Mouse (Mus musculus): ENCODE results near the gene Nppb.

The Nppb gene

GRCm38 (mm10) chr4:147976237-147976636 is 9.4 kb upstream of the Nppb start:
- no peak for DNase-seq (ENCODE audit: low spot score in 2 of 2)

GRCm38 (mm10) chr4:147977726-147978125 is 7.9 kb upstream of the Nppb start:
- DNase-seq (ENCODE audit: low spot score in 2 of 2), result no peak

- DNase-seq (ENCODE audit: low spot score in 2 of 2), result no peak
Observed at GRCm38 (mm10) chr4:147978391-147978790, 7.2 kb upstream of the Nppb start.

- no peak for DNase-seq (ENCODE audit: low spot score in 2 of 2)
Observed at GRCm38 (mm10) chr4:147979441-147979860, 6.1 kb upstream of the Nppb start.

DNA sequence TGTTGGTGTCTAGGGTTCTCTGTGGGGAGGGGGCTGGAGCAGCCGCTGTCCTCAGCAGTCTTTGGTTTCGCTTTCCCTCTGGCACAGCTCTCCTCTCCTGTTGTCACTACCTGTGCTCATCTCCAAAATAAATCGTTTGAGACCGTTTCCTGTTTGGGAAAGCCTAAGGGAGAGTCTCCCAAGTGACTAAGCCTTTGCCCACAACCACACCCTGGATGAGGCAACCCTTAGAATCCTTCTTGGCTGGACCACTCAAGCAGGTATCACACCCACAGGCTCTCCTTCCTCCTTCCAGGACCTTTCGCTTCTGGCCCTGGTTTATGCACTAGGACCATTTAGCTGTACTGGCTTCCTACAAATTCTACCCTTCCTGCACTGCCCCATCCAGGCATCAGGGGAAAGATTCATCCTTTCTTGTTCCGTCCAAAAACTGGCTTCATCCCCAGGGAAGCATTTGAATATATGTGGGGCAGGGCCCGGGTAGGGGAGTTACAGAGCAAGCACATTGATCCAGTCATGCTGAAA is 8.0 kb downstream of the Nppb start:
- no peak for DNase-seq (ENCODE audit: low spot score in 2 of 2)

GRCm38 (mm10) chr4:147995311-147995710 is 9.7 kb downstream of the Nppb start:
- DNase-seq (ENCODE audit: low spot score in 2 of 2), result no peak

- no peak for DNase-seq (ENCODE audit: low spot score in 2 of 2)
Observed at GRCm38 (mm10) chr4:148000202-148000772, 14.7 kb downstream of the Nppb start, which contains the start of gene Nppa. Nppa (plus strand) TSS chr4:148000722.

GRCm38 (mm10) chr4:148001013-148001789 is 15.6 kb downstream of the Nppb start:
- no peak for DNase-seq (ENCODE audit: low spot score in 2 of 2)

- DNase-seq (ENCODE audit: low spot score in 2 of 2), result no peak
Observed at GRCm38 (mm10) chr4:148001866-148002265, 16.3 kb downstream of the Nppb start.

DNA sequence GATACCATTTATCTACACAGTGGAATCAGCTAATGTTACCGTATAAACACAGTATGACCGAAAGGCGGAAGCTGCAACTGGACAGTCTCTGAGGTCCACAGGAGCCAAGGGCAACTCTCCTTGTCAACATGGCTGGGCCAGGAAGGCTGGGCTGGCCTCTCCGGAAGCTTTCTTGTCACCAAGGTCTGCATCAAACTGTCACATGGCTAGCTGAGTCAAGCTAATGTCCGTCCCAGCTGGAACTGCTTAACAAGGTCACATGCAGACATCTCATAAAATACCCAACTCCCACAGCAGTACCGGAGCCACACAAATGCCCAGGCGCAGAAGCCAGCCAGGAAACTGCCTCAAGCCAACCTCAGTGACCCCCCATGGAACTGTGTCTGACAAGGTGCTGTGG is 18.8 kb downstream of the Nppb start:
- no peak for DNase-seq (ENCODE audit: low spot score in 2 of 2)

DNA sequence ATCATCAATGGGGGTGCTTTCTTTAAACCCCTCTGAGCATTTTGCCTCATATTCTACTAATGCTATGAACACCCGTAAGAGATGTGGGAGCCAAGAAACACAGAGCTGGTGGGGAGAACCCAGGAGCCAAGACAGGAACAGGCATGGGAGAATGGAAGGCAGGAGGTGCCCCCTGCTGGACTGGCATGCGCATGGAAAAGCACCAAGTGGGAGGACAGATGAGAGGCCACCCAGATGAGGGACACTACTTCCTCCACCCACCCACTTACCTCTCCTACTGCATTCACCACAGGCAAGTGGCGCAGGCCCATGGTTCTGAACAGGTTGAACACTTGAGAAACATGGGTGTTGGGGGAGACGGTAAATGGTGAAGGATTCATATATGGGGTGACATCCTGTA is 22.8 kb downstream of the Nppb start:
- DNase-seq (ENCODE audit: low spot score in 2 of 2), result peak; percentile 32

- DNase-seq (ENCODE audit: low spot score in 2 of 2), result no peak
Observed at GRCm38 (mm10) chr4:148009641-148010040, 24.1 kb downstream of the Nppb start.

DNA sequence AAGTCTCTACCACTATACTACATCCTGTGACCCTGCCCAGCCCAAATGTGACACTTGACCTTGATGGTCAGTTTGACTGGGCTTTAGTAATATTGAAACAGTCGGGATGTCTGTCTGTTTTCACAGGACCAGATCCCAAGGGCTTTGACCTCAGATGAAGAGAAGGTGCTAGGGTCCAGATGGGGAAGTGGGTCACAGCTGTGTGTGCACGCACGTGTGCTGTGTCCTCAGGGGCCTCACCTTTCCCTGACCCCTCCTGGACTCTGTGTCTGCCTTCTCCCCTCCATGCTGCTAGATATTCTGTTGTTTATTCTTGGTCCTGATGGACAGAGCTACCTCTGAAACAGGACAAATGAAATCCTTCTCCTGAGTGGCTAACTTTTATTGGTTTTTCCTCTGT is 25.7 kb downstream of the Nppb start:
- DNase-seq (ENCODE audit: low spot score in 2 of 2), result no peak

- no peak for DNase-seq (ENCODE audit: low spot score in 2 of 2)
Observed at GRCm38 (mm10) chr4:148012216-148012615, 26.6 kb downstream of the Nppb start.

DNA sequence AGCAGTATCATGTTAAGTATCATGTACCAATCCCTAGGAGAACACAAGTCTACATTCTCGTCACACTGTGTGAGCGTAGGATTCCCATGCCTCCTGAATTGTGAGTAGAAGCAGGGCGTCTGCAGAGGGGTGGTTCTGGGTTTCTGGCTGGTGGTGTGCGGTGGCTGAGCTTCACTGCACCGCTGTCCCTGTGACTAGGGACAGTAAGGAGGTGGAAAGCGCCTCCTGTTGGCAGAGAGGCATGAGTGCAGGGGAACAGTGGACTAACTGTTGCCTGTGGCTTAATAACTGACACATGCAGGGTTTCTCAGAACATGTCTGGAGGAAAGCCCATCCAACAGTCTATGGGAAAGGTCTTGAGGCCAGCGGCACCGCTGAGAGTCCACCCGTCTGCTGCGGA is 29.8 kb downstream of the Nppb start:
- no peak for DNase-seq (ENCODE audit: low spot score in 2 of 2)

DNA sequence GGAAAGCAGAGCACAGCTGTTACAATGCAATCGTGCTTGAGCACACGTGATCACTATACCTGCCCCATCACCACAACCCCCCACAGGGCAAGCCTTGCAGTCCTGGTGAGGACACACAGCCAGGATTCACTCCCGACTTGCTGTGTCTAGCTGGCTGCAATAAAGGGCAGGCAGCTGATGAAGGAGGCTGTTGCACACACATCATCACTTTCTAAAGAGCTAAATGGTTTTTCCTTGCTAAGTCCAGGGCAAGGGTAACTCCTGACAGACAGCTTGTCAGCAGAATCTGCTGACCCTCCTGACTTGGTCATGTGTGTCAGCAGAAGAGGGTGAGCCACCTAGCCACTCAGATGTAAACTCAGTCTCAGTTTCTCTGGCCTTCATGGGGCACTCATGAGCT is 31.4 kb downstream of the Nppb start:
- no peak for DNase-seq (ENCODE audit: low spot score in 2 of 2)

- no peak for DNase-seq (ENCODE audit: low spot score in 2 of 2)
Observed at GRCm38 (mm10) chr4:148018410-148018809, 32.8 kb downstream of the Nppb start.

DNA sequence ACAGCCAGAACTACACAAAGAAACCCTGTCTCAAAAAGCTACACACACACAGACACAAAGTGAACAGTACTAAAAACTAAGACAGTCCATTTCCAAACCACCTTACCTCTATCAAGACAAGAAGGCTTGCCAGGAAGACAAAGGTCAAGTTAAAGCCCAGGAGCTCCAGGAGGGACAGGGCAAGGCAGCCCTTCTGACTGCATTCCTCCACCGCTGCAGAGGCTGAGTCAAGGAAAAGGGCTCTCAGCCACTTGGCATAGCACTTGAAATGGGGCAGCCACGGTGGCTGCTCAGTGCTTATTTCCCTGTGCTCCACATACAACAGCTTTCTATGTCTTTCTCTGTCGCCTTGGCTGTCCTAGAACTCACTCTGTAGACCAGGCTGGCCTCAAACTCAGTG is 38.4 kb downstream of the Nppb start:
- no peak for DNase-seq (ENCODE audit: low spot score in 2 of 2)

- DNase-seq (ENCODE audit: low spot score in 2 of 2), result no peak
Observed at GRCm38 (mm10) chr4:148029297-148029696, 43.7 kb downstream of the Nppb start.

- no peak for DNase-seq (ENCODE audit: low spot score in 2 of 2)
Observed at GRCm38 (mm10) chr4:148030506-148030905, 44.9 kb downstream of the Nppb start.

- no peak for DNase-seq (ENCODE audit: low spot score in 2 of 2)
Observed at GRCm38 (mm10) chr4:148033858-148034410, 48.3 kb downstream of the Nppb start.

DNA sequence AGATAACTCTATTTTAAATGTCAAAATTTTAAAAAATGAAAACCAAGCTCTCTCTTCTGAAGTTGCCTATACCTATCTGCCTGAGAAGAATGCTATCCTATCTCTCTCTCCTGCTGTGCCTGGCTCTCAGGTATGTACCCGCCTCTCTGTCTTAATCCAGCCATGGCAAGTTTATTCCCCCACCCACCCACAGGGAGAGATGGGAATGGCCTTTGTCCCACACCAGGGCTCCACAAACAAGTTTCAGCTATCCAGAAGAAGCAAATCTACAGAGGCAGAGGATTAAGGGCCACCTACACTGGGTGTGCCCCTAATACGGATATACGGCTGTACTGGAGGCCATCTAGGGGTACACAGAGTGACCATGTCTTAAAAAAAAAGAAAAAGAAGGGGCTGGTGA is 49.9 kb downstream of the Nppb start:
- DNase-seq (ENCODE audit: low spot score in 2 of 2), result no peak

All from urinary bladder, postnatal 36 days (tissue).